12 mouse cellular contexts compared by ENCODE assay signal in the genomic region with DNA sequence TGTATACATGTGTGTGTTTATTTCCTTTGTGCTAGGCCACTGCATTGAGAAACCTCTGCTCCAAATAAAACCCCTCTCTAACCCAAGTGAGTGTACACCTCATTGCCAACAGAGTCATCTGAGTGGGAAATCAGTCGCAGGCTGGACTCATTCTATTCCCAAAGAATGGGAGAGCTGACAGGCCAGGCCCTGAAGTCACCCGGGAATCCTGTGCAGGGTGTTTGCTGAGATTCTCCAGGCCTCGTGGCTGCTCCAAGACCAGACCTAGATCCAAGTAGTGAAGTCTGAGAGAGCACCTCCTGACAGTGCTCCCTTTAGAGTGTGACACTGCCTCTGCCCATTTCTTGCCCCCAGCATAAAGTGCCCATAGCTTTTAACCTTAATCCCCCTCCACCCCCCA.
DNase-seq lines count a peak whose midpoint lies in the region; ATAC-seq and TF ChIP-seq lines count a peak whose summit lies in the region.
"Had no signal": no experiment of that assay in that cellular context is flagged by ENCODE, and none has a peak within 500 bp of the region (broad histone marks: within the 10 kb centered on the region; RNA-seq: fewer than 3 reads in every experiment).

No protein-coding gene starts in this region.

- no peaks in the 10 kb centered on the region for H3K9me3 ChIP-seq in heart, embryonic 13.5 days
- no peaks in the 10 kb centered on the region for H3K9me3 ChIP-seq in lung, embryonic 15.5 days
- H3K9me3 ChIP-seq in intestine, embryonic 15.5 days, result no peaks in the 10 kb centered on the region
- H3K9me3 ChIP-seq in stomach, embryonic 15.5 days, result no peaks in the 10 kb centered on the region
- no peaks in the 10 kb centered on the region for H3K9me3 ChIP-seq in midbrain, embryonic 15.5 days
- H3K9me3 ChIP-seq: forebrain, embryonic 13.5 days; liver, embryonic 15.5 days had no signal

- H3K4me2 ChIP-seq in heart, embryonic 13.5 days, result no peak overlapping the region
- no peak overlapping the region for H3K4me2 ChIP-seq in lung, embryonic 15.5 days
- no peak overlapping the region for H3K4me2 ChIP-seq in intestine, embryonic 15.5 days (replicated peaks)
- H3K4me2 ChIP-seq in stomach, embryonic 15.5 days, result no peak overlapping the region
- no peak overlapping the region for H3K4me2 ChIP-seq in midbrain, embryonic 15.5 days
- H3K4me2 ChIP-seq: forebrain, embryonic 13.5 days; liver, embryonic 15.5 days had no signal

- peaks cover 78% of the 10 kb centered on the region for H3K4me1 ChIP-seq in heart, embryonic 13.5 days
- H3K4me1 ChIP-seq in lung, embryonic 15.5 days, result peaks cover 87% of the 10 kb centered on the region
- H3K4me1 ChIP-seq in lung, adult 2 months (ENCODE audit: control insufficient read depth, insufficient read depth, low read length), result peaks cover 18% of the 10 kb centered on the region; the same call in 1 of the 2 replicates
- H3K4me1 ChIP-seq in intestine, embryonic 15.5 days (replicated peaks), result peaks cover 91% of the 10 kb centered on the region
- H3K4me1 ChIP-seq in stomach, embryonic 15.5 days, result peaks cover 81% of the 10 kb centered on the region
- peaks cover 18% of the 10 kb centered on the region for H3K4me1 ChIP-seq in midbrain, embryonic 15.5 days

- no peak overlapping the region for H3K4me3 ChIP-seq in heart, embryonic 13.5 days
- no peak overlapping the region for H3K4me3 ChIP-seq in lung, embryonic 15.5 days
- no peak overlapping the region for H3K4me3 ChIP-seq in lung, adult 2 months (replicated peaks; ENCODE audit: extremely low read depth, low read depth, low read length)
- H3K4me3 ChIP-seq in intestine, embryonic 15.5 days (replicated peaks), result no peak overlapping the region
- H3K4me3 ChIP-seq in stomach, embryonic 15.5 days (replicated peaks), result no peak overlapping the region
- no peak overlapping the region for H3K4me3 ChIP-seq in midbrain, embryonic 15.5 days
- H3K4me3 ChIP-seq: forebrain, embryonic 13.5 days; liver, embryonic 15.5 days had no signal

- WGBS in heart, embryonic 13.5 days, result 28% methylated on average over 3 of the region's 3 CpGs
- 26% methylated on average over 3 of the region's 3 CpGs for WGBS in lung, embryonic 15.5 days
- 48% methylated on average over 3 of the region's 3 CpGs for WGBS in lung, adult 2 months
- WGBS in intestine, embryonic 15.5 days, result 21% methylated on average over 3 of the region's 3 CpGs
- 22% methylated on average over 3 of the region's 3 CpGs for WGBS in stomach, embryonic 15.5 days
- WGBS in midbrain, embryonic 15.5 days, result 60% methylated on average over 3 of the region's 3 CpGs

- no peak for TF ChIP-seq POLR2A in lung, adult 2 months (IDR thresholded peaks at IDR 0.05; ENCODE audit: borderline replicate concordance, extremely low read depth, low read depth, low read length)

- H3K9ac ChIP-seq in heart, embryonic 13.5 days, result no peak overlapping the region
- no peak overlapping the region for H3K9ac ChIP-seq in lung, embryonic 15.5 days
- no peak overlapping the region for H3K9ac ChIP-seq in intestine, embryonic 15.5 days
- H3K9ac ChIP-seq in stomach, embryonic 15.5 days, result no peak overlapping the region
- no peak overlapping the region for H3K9ac ChIP-seq in midbrain, embryonic 15.5 days
- H3K9ac ChIP-seq: forebrain, embryonic 13.5 days; liver, embryonic 15.5 days had no signal

- TF ChIP-seq CTCF in lung, adult 2 months (IDR thresholded peaks at IDR 0.05; ENCODE audit: insufficient read depth, low read length), result no peak

- H3K36me3 ChIP-seq in heart, embryonic 13.5 days, result no peaks in the 10 kb centered on the region
- H3K36me3 ChIP-seq in lung, embryonic 15.5 days, result no peaks in the 10 kb centered on the region
- no peaks in the 10 kb centered on the region for H3K36me3 ChIP-seq in intestine, embryonic 15.5 days
- no peaks in the 10 kb centered on the region for H3K36me3 ChIP-seq in stomach, embryonic 15.5 days
- H3K36me3 ChIP-seq in midbrain, embryonic 15.5 days (replicated peaks), result no peaks in the 10 kb centered on the region
- H3K36me3 ChIP-seq: liver, embryonic 15.5 days had no signal

- H3K27ac ChIP-seq in heart, embryonic 13.5 days (replicated peaks), result 0 out of 2 replicates have a peak overlapping the region, but pooled peaks have one; percentile 2
- H3K27ac ChIP-seq in lung, embryonic 15.5 days, result peak overlapping the region; percentile 73
- H3K27ac ChIP-seq in intestine, embryonic 15.5 days, result peak overlapping the region; percentile 84
- H3K27ac ChIP-seq in stomach, embryonic 15.5 days, result peak overlapping the region; percentile 81
- H3K27ac ChIP-seq in midbrain, embryonic 15.5 days, result no peak overlapping the region
- H3K27ac ChIP-seq: forebrain, embryonic 13.5 days had no signal

- no peak for ATAC-seq in heart, embryonic 13.5 days (ENCODE audit: extremely low read depth, insufficient number of reproducible peaks, low FRiP score, low TSS enrichment)
- no peak for ATAC-seq in lung, embryonic 15.5 days (ENCODE audit: borderline replicate concordance, extremely low read depth, low FRiP score, low TSS enrichment)
- no peak for ATAC-seq in intestine, embryonic 15.5 days
- no peak for ATAC-seq in stomach, embryonic 15.5 days (ENCODE audit: insufficient read depth, low FRiP score, low read depth)
- no peak for ATAC-seq in midbrain, embryonic 15.5 days (replicated peaks)
- ATAC-seq: forebrain, embryonic 13.5 days; hindbrain, postnatal 0 days had no signal

- DNase-seq in heart, adult 9 months (ENCODE audit: low spot score in 2 of 2), result no peak
- no peak for DNase-seq in lung, adult 2 months
- no peak for DNase-seq in adrenal gland, adult 8-10 months
- DNase-seq: adrenal gland, postnatal 10 days had no signal

- no peaks in the 10 kb centered on the region for H3K27me3 ChIP-seq in heart, embryonic 13.5 days (replicated peaks)
- H3K27me3 ChIP-seq in lung, embryonic 15.5 days, result no peaks in the 10 kb centered on the region
- H3K27me3 ChIP-seq in intestine, embryonic 15.5 days (replicated peaks), result no peaks in the 10 kb centered on the region
- H3K27me3 ChIP-seq in stomach, embryonic 15.5 days (replicated peaks), result no peaks in the 10 kb centered on the region
- no peaks in the 10 kb centered on the region for H3K27me3 ChIP-seq in midbrain, embryonic 15.5 days (replicated peaks)
- H3K27me3 ChIP-seq: liver, embryonic 15.5 days had no signal
